Mouse (Mus musculus) liver, postnatal 0 days (tissue): ENCODE results near the gene Lamc2.

Experiments
- CTCF ChIP-seq: sonication (generic); IDR thresholded peaks from 2 replicates; pipeline ENCODE4 v1.5.1; 2016; ENCODE audit warnings: antibody characterized with exemption, low read depth
- EP300 ChIP-seq: IDR thresholded peaks from 2 replicates; pipeline ENCODE4 v1.6.1; 2016; ENCODE audit warnings: antibody characterized with exemption, low read depth, mild to moderate bottlenecking

DNA sequence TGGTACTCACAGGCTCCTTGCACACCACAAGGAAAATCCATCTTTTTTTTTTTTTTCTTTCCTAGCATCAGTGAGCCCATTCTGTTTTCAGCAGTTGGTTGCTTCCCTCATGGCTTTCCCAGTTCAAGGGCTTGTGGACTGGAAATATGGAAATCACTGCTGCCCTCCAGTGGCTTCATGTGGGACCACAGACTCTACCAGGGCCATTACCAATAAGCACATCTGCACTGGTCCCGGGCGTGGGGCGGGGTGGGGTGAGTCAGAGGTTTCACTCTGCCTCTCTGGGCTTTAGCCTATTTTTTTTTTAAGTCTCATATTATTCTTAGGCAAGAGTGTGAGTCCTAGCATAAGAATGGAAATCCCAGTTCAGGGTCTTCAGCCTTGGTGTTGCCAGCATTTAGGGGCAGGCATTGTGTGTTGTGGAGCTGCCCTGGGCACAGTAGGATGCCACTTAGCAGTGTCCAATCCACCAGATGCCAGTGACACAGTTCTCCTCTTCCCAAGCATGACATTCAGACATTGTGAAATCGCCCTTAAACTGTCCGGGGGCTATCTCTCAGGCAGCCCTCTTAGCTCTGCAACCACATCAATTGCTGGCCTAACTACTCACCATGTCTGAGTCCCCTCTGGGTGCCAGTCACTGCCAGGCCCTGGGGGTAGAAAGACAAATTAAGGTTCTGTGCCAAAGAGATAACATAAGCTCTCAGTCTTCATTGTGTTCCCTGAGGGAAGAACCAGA lies 93.8 kb downstream of the Lamc2 start:
- TF ChIP-seq CTCF (peak; percentile 63), EP300 (no peak)
